Mouse (Mus musculus) layer of hippocampus, adult 9-11 months (tissue): ENCODE measurements around the gene Gm12248.
"Not testable (repeated sequence)": the region's sequence is repeated elsewhere in the genome, so short reads cannot be mapped to it uniquely, and the experiment has no call there.

Source experiments
- DNase-seq: peaks from one replicate; pipeline ENCODE4 v3.0.0; 2022

Gene Gm12248

DNA sequence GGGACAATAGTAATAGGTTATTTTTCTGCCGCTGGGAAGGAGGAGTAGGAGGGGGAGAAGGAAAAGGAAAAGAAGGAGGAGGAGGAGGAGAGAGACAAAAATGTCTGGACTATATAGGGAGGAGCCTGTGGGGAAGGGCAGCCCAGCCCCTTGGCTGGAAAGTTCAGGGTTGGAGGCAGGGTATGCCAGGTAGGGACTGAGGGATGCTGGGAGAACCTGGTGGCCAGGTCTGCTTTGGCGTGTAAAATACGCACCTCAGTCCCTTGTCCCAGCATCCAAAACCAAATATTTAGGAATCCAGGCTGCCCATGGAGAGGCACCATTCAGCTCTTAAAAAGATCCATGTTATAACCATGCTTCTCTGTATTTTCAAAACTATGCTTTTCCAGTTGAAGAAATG, 9.2 kb upstream of the Gm12248 start:
- no peak for DNase-seq

DNA sequence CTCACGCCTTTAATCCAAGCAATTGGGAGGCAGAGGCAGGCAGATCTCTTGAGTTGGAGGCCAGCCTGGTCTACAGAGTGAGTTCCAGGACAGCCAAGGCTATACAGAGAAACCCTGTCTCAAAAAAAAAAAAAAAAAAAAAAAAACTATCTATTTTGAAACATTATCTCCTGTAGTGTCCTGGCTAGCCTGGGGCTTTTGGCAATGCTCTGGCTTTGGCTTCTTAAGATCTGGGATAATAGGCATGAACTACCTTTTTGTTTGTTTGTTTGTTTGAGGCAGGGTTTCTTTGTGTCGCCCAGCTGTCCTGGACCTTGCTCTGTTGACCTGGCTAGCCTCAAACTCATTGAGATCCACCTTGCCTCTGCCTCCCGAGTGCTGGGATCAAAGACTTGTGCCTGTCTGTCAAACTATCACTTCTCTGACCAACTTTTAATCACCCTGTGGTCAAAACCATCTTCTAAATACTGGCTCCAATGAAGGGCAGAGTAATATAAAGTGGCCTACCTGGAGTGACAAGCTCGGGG, 8.3 kb upstream of the Gm12248 start:
- DNase-seq = no peak

DNA sequence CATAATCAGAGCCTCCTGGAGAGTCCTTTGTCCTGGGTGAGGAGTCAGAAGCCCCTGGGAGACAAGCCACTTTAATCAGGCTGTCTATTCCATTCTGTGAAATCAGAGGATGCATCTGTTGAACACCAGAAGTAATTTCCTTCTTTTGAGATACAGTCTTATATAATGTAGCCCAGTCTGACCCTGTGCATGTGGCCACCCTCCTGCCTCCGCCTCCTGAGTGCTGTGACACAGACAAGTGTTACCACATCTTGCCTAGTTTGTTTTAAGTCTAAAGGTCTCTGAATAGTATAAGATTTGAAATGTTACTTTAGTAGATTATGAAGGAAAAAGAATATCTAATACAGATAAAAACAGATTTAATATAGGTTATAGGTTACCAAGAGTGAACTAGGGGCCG, 7.1 kb upstream of the Gm12248 start:
- DNase-seq = no peak

DNA sequence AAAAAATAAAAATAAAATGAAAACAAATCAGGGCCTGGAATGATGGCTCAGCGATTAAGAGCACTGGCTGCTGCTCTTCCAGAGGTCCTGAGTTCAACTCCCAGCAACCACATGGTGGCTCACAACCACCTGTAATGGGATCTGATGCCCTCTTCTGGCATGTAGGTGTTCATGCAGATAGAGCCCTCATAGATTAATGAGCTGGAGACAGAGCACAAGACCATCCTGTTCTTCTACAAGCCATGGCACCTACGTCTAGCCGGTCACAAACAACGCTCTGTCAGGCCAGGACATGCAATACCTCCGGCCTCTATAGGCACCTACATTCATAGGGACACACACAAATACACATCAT, 5.4 kb upstream of the Gm12248 start:
- not testable (repeated sequence) for DNase-seq

DNA sequence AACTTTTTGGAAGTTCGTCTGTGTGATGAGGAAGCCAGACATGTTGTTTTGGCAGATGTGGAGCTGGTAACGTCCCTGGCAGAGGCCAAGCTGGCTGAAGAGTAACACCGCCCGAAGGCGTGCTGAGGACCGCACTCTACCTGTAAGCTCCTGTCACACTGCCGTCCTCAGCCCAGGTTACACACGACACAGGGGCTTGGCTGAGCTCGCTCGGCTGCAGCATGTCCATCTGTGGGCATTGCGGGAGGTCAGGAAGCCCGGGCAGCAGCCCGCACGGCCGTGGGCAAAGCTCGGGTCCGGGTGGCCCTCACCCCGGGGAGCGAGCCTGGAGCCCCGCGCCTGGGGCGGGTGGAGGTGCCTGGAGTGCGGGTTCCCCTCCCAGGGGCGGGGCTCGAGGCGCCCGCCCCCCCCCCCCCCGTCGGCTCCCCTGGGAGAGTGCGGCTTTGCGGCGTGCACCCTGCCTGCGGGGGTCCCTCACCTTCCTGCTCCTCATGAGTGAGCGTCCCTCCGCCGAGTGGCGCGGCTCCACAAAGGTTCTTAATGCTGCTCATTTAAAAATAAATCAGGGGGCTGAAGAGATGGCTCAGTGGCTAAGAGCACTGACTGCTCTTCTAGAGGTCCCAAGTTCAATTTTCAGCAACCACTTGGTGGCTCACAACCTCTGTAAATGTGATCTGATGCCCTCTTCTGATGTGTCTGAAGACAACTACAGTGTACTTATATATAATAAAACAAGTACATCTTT, 4.9 kb upstream of the Gm12248 start:
- DNase-seq = no peak

DNA sequence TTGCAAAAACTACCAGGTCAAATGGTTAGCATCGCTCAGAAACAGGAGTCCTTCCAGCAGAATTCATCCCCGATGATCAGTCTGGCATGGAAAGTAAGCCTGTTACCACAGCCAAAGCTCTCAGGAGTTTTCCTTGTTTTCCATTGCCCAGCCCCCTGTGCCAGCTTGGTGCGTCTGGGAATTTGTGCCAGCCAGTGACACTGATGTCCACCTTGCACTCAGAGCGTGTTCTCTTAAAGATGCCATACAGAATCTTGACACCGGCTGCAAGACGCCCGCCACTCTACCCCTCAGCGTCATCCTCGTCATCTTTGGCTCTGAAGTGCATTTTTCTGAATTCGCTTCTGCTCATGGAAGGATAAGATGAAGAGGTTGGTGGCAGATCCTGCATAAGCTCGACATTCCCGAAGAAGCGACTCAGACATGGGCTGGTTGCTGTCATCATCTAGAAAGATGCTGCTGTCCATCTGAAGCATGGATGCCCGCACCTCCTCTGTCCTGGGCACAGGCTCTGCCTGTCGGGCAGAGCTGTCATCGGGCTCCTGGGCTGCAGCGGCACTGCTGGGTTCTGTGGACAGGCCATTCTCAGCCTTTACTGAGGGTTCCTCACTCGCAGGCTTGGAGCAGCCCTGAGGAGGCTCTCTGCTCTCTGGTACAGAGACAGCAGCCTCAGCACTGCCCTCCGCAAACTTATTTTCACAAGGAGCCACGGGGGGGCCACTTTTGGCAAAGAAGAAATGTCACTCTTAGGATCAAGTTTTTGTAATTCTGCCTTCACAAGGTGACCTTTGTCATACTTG, 4.1 kb upstream of the Gm12248 start:
- no peak for DNase-seq

DNA sequence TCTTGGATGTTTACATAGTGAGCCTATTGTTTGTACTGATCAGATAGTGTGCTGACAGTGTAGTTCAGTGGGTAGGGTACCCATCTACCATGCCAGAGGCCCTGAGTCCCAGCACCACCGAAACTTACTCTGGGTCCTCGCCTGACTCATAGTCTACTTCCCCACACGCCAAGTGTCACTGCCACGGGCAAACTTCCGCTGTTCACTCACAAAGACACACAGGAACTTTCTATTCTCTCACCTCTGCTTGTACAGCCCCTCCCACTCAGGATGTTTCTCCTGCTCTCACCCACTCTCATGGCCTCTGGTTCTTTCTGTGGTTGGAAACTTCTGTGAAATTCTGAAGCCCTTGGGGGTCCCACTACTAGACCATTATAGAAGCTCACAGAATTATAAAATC, 3.2 kb upstream of the Gm12248 start:
- no peak for DNase-seq

DNA sequence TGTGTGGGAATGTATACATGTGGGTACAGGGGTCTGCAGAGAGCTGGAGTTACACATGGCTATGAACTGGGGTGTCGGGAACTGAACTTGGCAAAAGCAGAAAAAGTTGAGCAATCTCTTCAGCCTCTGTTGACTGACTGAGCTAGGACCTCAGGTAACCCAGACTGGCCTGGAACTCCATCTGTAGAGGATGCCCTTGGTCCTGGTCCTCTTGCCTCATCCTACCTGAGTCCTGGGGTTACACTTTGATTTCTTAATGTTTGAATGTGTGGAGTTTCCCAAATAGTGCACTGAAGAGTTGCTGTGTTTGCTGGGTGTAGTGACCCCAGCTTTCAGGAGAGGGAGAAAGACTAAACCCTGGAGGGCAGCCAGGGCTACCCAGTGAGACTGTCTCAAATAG, 2.6 kb upstream of the Gm12248 start:
- no peak for DNase-seq

DNA sequence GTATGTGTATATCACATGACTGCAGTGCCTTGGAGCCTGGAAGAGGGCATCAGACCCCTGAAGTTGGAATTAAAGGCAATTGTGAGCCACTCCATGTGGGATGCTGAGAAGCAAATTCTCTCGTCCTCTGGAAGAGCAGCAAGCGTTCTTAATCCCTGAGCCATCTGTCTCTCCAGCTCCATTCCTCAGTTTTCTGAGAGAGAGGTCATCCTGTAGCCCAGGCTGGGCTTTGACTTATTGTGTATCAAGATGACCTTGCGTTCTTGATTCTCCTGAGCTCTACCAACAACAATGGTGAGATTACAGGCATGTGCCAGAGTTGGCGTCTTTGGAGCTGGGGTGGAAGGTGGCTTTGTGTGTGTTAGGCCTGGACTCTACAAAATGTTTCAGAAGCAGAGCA, 1.8 kb upstream of the Gm12248 start:
- DNase-seq = no peak

DNA sequence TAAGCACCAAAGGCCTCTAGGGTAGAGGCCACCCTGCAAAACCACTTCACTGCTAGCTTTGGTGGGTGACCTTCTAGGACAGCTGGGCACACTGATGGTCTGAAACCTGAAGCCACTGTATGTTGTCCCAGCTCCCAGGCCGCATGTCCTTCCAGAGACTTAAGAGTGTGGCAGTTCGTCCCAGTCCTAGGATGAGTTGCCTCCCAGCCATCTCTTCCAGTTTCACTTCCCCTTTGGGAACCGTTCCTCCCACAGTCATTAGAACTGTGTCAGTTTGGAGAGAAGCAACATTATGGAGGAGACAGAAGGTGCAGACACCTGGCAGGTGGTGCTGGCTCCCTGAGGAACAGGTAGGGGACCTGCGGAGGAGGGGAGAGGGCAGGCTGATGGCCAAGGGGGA, 393 bp downstream of the Gm12248 start:
- no peak for DNase-seq

DNA sequence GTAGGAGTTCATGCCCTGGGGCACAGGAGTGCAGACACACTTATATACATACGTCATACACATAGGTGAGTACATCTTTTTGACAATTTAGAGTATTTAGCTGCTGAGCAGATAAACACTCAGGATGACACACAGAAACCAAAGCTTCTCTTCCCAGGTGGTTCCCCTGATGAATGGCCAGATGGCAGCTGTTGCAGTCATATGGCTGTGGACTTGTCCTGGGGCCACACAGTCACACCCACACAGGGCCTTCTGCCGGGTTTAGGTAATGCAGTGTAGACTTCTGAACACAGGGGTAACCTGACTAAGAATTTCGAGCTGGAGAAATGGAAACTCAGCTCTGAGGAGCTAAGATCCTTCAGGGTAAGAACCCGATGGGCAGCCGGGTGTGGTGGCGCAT, 11.2 kb downstream of the Gm12248 start:
- no peak for DNase-seq

DNA sequence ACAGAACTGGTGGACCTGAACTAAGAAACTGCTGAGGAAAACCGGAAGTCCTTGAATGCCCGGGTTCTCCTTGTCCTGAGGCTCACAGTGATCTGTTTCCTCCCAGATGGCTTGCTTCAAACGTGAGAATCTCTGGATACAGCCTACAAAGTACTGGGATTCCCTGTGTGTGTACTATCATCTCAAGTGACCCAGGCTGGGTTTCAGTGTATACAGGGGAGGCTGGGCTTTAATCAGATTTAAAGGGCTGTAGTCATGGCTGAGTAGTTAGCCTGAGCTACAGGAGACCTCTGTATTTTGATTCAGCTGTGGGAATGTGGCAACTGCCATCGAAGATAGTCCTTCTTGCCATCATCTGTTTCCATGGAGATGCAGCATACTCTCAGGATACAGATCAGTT, 15.7 kb downstream of the Gm12248 start:
- no peak for DNase-seq

DNA sequence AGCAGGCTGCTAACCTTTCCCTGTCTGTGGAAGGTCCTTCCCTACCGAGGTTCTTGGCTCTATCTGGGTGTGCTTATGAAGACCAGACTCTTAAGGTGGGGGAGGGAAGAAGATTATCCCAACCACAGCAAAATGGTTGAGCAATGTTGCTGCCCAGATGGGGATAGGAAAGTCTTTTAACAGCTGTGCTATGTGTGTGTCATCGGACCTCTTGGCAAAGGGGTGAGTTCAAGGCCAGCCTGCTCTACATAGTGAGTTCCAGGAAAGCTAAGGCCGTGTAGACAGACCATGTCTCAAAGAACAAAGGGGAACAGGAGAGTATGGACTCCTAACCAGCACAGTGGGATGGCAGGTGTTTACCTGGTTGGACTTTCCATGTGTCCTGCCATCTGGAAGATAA, 20.0 kb downstream of the Gm12248 start:
- no peak for DNase-seq

DNA sequence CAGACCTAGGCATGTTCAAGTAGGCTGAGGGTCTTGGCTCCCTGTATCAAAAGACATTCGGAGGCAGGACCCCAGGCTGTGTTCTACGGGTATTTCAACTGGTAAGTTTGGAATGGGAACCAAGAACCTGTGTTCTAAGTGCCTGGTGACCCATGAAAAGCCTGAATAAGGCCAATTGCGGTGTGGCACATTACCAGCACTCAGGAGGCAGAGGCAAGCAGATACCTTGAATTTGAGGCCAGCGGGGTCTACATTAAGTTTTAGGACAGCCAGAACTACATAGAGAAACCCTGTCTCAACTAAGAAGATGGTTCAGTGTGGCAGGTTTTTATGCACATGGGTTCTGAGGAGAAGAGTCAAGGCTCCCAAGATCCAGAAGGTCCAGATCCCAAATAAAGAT, 27.9 kb downstream of the Gm12248 start:
- DNase-seq = no peak

DNA sequence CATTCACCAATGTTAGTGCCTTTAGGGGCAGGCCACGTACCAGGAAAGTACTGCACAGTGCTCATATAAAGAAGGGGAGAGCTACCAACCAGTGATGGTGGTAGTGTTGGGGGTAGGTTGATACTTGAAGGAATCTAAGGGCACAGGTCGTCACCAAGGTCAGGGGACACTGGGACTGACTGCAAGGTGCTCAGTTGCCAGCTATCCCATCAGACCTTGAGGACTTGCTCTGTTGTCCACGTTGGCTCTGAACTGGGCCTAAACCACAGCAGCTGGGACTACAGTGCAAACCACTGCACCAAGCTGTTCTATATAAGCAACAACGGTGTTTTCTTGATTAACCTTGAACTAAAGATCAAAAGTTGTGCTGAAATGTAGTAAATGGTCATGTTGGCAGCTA, 30.3 kb downstream of the Gm12248 start:
- DNase-seq = no peak

DNA sequence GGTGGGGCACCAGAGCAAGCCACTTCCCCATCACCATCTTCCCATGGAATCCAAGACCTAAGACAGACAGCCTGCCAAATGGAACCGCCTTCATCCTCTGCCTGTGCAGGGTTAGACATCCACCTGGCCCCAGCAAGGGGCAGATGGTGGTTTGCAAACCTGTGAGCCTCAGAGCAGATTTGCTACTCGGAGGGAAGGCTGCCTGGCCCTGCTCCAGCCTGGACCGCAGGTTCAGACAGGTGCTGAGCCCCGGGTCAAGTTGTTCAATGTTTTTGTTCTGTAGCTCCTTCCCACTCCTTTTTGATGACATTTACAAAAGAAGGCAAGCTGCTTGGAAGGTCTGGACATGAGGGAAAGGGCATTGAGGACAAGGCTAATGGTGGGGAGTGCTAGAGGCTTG, 31.7 kb downstream of the Gm12248 start:
- DNase-seq = not testable (repeated sequence)

DNA sequence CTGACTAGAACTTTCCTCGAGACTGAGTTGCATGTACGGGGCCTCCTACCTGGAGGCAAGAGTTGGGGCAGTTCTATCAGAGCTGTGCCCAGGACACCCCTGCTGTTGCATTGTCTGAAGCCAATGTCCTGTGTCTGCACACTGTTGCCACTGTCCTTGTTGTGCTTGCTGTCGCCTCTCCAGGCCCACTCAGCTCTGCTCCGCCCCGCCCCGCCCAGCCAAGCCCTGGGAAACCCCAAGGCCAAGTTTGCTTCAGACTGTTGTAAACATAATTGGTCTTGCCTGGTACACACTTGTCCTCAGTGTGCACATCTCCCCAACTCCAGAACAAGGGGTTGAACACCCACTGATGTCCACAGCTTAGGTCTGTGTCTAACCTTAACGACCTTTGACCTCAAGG, 33.2 kb downstream of the Gm12248 start:
- DNase-seq = not testable (repeated sequence)

DNA sequence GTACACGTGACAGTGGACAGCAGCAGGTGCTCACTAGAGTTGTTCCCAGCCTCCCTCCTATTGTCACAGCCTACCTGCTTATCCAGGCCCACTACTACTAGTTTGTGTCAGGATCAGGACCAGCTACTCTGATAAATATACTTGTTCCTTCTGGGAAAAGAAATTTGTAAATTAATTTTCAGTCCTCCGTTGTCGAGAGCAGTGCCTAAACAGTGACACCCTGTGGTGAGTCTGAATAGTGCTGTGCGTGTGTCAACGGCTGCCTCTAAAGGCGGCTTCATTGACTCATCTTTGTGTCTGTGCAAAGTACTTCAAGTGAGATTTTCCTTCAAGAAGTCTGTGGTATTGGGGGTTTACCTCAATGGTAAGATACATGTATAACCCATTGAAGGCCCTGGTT, 35.5 kb downstream of the Gm12248 start:
- no peak for DNase-seq

DNA sequence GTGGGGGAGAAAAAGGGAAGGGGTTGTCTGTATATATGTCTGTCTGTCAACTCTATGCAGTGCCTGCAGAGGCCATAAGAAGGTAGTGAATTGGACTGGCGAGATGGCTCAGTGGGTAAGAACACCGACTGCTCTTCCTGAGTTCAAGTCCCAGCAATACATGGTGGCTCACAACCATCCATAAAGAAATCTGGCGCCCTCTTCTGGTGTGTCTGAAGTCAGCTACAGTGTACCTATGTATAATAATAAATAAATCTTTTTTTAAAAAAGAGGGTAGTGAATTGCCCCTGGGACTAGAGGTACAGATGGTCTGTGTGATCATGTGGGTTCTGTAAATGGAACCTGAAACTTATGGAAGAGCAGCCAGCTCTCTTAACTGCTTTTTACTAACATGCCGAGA, 46.5 kb downstream of the Gm12248 start:
- no peak for DNase-seq

DNA sequence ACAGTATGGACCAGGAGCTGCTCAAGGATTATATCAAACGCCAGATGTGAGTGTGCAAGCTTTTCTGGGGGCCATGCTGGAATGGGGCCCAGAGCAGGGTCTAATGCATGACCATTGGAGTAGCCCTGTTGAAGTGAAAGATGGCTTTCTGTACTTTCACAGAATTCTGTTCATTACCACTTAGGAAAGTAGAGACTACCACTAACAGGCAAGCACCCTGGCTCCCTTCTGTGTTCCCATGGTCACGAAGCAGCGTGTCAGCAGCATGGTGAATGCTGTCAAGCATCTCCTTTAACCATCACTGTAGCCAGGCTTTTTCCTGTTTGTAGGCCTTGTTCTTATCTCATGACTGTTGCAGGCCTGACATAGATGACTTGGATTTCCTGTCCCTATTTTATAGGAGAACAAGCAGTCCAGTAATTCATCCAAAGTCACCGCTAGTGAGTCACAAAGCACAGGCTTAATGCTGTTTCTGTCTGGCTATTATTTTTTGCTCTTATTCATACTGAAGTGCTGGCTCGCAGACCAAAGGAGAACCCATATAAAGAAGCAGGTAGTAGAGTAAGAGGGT, 50.0 kb downstream of the Gm12248 start:
- DNase-seq = no peak

DNA sequence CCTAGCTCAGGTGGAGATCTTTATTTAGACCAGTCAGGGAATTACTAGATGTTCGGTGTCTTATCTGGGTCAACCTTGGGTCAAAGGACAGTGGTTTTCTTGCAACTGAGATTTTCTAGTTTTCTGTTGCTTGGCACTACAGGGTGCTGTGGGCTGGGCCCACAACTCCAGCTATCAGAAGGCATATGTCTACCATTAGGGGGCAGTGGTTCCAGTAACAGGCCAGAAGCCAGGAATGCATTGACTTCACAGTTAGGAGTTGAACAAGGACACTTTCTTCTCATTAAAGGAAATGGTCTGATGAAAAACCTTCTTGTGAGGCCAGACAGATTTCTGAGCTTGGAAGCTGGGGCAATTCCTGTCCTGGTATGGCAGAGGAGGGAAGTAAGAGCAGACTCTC, 53.9 kb downstream of the Gm12248 start:
- no peak for DNase-seq

DNA sequence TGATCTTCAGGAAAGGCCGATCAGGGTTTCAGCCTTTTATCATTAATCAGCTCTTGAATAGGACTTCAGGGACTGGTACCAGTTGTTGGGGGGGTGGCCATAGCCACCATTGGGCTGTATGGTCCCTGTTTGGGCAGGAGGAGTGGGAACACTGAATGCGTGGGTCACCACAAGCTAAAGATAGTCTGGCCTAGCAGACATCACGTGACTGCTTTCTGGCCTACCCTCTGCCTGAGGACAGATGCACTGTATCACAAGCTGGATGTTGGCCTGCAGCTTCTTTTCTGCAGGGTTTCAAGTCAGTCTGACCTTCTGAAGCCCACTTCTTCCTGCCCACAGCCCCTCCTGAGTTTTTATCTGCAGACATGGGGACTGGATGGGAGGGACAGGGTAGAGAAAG, 59.3 kb downstream of the Gm12248 start:
- DNase-seq = peak; percentile 68

DNA sequence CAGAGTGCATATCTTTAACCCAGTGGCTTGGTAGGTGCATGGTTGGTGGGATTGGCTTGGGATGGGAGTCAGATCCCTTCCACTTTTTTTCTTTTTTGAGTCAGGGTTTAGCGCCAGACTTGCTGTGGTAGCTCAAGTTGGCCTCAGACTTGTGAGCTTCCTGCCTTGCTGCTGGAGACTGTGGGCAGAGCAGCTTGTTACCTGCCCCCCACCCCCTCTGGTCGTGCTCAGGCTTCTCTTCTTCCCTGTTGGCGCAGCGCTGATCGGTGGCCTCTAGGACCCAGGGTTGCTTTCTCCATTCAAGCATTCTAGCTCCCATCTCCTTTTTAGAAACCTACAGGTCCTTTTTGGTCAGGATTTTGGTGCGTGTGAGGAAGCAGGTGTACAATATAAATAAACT, 61.8 kb downstream of the Gm12248 start:
- no peak for DNase-seq

DNA sequence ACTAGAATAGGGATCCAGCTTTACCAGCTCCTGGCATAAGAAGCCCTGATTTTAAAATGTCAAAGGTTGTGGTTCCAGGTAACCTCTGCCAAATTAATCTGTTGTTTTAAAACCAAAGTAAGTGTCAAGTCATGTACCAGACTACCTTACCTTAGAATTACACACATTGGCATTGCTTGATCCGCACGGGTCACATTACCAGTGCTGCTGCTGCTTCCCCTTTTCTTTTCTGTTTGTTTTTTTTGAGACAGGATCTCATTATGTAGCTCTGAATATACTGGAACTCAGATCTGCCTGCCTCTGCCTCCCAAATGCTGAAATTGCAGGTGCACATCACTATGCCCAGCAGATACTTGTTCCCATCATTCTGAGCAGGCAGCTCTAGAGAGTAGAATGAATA, 63.1 kb downstream of the Gm12248 start:
- no peak for DNase-seq
